Mouse (Mus musculus) T-helper 2 cell (primary cell): ENCODE data around the gene Gm20388.

ENCODE experiments used
- in situ Hi-C: fragments of 300-600 bp; cut with MboI, MseI; formaldehyde crosslinking; loops from one replicate; pipeline ENCODE4 v1.15.1; 2025; ENCODE audit warnings: high pct_unique_total_duplicates

The Gm20388 gene

DNA sequence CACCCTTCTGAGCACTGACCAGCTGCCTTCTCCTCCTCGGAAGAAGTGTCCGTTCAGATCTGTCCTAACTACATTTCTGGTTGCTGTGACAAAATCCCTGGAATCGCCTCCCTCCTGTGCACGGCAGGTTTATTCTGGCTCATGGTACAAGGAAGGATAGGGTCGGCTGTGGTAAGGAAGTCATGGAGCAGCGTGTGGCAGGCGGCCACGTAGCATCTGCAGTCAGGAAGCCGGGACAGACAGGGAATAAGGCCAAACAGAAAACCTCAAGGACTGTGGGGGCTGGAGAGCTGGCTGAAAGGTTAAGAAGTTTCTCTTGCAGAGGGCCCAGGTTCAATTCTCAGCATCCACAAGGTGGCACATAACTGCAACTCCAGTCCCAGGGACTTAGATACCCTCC lies 2271.3 kb downstream of the Gm20388 start:
- in situ Hi-C loops = no loop called here

DNA sequence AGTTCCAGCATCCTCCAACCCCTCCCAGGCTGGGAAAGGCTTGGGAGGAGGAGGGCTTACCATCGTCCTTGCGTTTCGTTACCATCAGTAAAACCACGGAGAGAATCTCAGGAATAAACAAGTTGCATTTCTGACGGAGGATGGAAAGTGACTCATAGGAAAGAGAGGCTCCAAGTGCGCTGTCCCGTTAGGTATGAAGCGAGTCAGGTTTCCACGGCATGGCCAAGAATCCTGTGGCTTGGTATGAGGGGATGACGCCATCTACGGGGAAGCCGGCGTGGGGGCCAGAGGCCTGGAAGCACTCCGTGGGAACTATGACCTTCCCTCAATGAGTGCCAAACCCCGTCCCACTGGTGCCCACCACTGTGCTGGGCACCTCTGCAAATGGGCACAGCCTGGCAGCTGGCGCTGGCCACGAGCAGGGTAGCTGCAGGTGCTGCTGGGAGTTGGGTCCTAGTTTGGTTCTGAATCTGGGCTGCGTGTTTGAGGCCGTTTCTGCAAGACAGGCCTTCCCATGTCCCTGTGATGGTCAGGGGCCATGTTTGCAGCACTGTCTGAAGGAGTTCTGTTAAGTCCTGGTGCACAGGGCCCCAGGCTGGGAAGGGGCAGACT lies 2275.8 kb downstream of the Gm20388 start:
- in situ Hi-C loops = no loop called here

DNA sequence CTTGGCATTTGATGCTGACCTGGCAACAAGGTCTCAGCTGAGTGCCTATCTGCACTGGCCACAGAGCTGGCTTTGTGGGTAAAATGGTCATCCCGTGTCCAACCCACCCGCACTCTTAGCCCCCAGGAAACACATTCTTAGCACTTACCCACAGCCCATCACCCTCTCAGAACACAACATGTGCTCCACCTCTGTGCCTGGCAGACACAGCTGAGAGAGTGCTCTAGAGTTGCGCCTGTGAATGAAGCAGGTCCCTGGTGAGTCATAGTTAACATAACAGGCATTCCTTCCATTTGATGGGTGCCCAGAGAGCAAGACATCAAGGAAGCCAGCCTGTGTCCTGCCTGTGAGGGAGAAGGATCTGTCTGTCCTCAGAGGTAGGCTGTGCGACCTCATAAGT lies 2276.6 kb downstream of the Gm20388 start:
- in situ Hi-C loops = no loop called here

DNA sequence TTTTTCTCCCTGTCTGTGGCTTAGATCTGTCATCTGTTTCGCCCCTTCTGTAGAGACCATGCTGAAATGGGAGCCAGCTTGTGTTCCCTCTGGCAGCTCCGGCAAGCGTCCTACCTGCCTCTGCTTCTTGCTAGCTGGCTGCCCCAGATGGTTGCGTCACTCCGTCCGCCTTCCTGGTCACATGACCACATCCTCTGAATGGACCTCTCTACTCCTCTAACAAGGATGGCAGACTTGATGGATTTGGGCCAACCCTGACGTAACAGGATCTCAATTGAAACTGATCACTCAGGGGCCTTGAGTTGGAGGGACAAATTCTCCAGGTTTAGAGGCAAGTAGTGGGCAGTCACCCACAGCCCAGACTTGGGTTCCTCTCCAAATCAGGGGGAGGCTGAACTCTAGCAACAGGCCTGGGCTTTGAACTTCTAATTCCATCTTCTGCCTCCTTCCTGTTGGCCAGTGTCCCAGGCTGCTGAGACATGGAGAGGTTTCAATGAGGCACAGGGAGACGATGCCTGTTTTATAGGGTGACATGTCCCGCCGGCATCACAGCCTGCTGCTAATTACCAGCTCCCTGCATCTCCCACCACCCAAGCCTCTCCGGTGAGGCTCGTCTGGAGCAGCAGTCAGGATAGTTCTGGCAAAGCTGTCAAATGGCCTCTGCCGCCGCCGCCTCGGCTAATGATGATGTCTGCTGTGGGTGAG lies 2279.9 kb downstream of the Gm20388 start:
- in situ Hi-C loops = no loop called here

DNA sequence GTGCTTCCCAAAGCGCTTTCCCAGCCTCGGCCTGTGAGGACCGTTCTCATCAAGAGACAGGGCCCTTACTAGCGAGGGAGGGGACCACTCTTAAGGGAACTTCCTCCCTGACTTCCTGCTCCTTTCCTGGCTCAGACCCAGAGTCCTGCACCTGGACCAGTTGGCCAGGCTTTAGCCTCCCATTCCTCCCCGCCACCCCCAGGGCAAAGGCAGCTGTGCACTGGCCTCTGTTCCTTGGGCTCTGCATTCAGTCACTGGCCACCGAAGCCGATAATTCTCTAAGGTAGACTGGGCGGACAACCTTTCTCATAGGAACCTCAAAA lies 2280.4 kb downstream of the Gm20388 start:
- in situ Hi-C loops = no loop called here

DNA sequence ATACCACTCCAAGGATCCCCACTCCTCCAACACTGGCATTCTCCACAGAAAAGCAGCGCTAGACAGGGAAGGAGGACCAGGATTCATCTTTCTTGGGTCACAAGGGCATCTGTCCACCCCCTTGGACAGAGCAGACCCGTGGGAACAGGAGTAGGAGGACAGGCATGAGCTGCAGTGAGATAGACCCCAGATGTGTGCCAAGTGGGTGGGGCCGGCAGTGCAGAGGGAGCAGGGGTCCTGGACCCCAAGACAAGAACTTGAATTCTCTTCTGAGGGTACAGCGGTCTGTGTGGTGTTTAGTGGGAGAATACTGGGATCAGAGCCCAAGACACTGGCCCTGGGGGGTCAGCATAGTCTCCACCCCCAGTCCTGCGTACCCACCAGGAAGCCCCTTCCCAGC lies 2282.1 kb downstream of the Gm20388 start:
- in situ Hi-C loops = no loop called here

DNA sequence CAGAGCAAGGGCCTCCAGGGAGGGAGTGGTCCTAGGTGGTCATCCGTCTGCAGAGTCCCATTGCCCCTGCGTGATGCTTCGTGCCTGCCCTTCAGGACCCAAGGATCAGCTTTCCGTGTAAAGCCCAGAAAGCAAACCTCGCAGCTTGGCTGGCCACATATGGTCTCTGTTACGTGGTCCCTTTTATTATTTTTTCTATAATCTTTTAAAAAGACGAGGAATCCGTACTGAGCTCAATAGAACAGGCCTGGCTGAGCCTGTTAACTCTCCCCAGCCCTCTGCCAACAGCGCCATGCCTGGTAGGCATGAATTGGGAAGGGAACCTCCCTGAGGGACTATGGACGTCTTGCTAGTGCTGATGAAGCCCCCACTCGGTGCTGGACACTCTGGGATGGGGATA lies 2282.9 kb downstream of the Gm20388 start:
- in situ Hi-C loops = no loop called here

DNA sequence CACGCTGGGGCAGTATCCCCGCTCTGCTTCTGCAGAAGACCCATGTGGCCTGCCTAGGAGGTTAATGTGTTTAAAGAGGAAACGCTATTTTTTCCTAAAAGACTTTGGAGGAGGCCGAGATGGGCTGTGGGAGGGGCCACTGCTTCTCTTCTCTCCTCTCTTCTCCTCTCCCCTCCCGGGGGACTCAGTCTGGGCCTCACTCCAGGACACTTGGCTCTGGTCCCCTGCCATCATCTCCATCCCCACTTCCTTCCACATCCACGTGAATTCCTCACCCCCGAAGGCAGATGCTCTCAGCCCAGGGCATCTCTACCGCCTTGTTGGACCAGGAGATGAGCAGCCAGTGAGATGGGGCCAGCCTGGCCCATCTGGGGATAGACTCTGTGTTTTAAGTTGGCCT lies 2283.8 kb downstream of the Gm20388 start:
- in situ Hi-C loops = no loop called here

DNA sequence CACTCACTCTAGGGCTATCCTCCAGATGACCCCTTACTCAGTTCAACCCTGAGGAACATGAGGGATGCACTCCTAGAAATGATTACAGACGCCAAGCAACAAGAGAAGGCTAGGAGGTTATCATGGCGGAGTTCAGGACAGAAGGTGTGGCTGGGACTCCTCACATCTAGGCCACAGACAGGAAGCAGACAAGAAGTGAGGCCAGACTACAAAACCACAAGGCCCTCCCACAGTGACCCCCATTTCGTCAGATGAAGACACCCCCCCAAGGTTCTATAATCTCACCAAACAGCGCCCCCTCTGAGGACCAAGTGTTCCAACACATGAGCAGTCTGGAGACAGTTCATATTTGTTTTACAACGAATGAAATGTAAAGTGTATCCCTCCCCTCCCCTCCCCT lies 2286.7 kb downstream of the Gm20388 start:
- in situ Hi-C loops = no loop called here

DNA sequence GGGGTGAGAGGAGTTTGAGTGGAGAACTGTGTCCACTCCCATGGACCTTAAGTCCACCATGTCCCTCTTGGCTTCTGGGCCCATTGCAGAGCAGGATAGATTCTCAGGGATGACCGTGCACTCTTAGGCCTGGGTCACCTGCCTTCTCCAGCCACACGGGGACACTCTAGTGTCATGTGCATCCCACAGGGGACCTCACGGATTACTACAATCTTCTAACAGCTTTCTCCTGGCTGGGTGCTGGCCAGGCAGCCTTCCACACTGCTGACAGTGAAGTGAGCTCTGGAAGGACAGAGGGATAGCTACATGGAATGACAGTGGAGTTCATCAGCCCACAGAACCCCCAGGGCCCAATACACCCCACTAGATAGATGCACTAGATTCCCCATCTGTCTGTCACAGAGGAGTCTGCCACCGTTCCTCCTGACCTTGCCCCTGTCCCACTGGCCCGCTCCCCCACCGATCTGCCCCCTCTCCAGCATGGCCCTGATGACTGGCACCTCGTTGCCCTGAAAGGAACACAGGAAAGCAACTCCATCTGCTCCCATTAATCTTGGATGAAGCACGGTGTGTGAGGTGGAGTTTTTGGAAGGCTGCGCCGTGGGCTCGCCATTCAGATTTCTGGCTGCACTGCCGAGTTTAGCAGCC lies 2287.9 kb downstream of the Gm20388 start:
- in situ Hi-C loops = no loop called here

DNA sequence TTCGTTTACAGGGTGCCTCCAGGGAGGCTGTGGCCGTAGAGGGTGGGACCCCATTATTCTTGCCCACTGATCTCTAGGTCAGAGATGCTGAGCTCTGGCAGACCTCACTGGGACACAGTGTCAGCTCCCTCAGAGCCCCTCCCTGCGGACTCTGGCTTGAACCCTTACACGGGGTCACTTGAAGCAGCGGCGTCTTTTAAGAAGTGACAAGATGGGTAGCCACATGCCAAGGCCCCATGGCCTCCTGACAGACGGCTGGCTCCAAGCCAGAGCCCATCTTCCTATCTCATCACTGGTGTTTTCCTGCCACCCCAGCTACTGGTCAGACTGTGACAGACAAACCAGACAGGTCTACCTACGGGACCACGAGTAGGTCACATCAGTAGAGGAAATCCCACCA lies 2288.6 kb downstream of the Gm20388 start:
- in situ Hi-C loops = no loop called here

DNA sequence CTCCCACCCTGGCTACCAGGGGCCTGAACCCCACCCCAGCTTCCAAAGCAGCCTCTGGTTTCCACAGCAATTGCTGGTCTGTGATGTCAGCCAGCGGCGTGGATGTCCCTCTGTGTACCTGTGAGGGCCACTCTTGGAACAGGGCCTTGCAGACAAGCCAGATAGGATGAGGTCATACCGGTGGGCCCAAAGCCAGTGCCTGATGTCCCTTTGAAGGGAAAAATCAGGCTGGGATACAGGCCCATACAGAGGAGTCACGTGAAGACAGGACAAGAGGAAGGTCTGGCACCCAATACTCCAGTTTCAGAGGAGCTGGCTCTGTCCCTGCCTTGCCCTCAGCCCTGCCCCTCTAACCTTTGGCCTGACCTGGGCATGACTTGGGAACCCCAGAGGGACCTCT lies 2289.2 kb downstream of the Gm20388 start:
- in situ Hi-C loops = no loop called here

DNA sequence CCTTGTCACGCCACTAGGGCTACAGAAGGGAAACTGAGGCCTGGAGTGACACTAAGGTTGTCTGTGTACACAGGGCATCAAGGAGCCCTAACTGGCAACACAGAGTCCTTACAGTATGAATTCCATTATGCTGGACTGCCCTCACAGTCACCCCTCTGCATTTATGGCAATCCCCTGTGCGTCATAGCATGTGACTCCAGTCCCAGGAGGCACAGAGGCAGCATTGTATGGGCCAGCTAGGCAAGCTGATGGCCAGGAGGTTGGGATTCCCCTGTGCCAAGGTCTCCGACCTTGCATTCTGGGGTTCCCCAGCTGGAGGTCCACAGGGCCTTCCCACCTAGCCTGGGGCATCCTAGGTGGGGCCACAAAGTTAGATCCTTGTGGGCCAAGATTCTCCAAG lies 2300.9 kb downstream of the Gm20388 start:
- in situ Hi-C loops = no loop called here

DNA sequence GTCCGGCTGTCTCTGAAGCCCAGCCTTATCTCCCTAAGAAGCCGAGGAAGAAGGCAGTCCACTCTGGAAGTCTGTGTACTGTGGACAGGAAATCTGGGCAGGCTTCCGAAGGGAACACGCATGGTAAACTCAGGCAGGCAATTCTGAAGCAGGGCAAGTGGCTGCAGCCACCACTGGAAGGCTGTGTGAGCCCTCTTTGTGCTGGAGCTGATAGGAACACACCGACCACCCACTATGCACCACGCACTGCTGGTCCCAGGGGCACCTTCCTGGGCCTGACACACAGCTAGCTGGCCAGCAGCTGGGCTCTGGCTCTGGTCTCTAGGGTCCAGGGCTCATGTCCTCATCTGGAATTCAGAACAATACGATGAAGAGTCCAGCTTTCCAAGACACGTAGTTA lies 2305.0 kb downstream of the Gm20388 start:
- in situ Hi-C loops = no loop called here

DNA sequence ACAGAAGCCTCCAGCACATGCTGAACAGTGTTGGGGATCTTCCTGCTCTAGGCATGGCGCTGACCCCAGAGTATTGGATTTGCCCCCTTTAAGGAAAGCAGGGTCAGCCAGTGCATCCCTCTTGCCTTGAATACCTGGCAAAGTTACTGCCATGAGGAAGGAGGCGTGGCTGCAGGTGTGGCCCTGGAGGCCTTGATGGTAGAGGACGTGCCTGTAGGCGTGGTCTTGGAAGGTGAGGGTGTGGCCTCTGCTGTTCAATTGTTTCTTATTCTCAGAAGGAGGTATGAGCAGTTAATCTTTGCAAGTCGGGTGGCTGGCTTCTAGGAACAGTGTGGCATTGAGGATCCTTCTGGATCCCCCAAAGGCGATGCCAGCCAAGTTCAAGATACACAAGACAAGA lies 2305.8 kb downstream of the Gm20388 start:
- in situ Hi-C loops = no loop called here

DNA sequence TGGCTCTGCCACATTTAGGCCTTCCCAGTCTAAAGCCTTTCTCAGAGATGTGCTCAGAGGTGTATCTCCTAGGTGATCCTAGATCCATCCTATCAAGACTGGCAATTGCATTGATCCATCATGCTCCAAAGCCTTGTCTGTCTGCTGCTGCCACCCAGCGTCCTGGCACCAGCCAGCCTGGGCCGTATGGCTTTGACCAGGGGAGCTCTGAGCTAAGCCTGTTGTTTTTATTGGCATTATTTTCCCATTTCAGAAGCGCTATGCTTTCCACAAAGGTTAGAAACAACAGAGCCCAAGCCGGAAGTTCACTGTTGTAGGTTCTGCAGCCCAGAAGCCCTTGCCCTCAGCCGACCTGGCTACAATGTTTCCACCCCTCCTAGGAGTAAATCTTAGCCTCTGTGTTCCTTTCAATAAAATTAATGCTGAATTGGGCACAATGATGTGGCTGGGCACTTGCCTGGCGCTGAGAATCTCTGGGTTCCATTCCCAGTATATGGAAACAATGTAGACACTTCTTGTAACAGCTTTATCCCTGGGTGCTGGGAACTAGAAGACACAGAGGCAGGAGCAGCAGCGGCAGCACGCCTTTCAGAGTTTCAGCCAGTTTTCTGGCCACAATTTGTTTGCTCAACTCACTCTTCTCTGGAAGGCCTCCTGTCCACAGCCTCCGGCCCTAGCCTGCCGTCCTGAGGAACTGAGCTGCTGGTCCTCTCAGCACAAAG lies 2307.0 kb downstream of the Gm20388 start:
- in situ Hi-C loops = no loop called here

DNA sequence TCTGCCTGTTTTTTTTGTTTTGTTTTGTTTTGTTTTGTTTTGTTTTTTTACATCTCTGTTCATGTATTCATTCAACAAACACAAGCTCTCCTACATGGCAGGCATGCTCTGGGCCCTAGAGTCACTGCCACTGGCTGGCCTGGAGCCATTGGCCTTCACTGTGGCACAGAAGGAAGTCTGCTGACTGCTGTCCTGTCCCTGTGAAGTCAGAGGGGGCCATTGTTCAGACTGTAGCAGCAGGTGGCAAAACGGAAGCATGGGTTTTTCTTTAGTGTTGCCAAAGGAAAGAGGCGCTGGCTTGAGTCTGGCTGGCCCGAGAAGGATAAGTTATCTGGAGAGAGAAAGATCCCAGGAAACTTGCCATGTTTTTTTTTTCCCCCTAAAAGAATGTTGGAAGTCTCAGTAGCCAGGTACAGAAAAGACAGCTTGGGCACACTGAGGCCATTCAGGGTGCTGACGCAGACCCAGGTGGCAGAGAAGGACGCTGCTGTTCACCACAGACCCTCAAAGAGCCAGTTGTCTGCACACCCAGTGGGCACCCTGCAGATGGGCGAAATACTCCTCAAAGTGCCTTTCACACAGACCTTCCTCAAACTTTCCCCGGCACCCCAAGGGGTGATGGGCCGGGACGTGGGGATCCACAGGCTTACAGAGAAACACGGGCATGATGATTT lies 2313.5 kb downstream of the Gm20388 start:
- in situ Hi-C loops = loop anchor here (10.0 kb wide), 1 partner anchor 501 kb away; no protein-coding TSS in a partner anchor

DNA sequence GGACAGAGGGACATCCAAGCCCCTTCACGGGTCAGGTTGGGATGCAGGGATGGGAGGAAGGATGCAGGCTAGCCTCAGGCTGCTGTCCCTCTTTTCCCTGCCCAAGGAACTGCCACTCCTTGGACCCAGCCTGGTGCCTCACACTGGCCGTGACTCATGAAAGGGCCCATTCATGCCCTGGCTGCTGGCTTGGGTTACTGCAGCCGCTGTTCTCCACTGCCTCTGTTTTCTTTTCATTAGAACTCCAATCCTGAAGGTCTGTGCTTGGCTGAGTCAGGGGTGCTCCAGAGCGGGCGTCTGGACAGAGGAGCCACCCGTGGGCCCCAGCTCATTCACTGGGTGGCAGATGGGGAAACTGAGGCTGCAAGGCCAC lies 2314.0 kb downstream of the Gm20388 start:
- in situ Hi-C loops = loop anchor here (10.0 kb wide), 1 partner anchor 500 kb away; no protein-coding TSS in a partner anchor

DNA sequence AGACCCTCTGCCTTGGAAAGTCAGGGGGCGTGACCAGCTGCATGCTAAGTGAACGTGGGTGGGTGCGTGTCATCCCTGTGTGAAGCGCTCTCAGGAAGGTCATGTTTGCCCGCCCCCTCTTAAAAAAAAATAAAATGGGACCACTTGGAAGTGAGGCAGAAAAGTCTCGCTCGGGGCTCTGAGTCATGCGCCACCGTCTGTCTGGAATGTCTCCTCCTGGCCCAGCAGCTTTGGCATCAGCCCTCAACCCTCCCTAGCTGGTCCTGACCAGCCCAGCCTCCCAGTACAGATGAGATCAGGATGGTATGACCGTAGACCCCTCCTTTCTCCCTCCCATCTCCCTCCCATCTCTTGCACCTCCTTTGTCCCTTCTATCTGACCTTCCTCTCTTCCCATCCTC lies 2314.8 kb downstream of the Gm20388 start:
- in situ Hi-C loops = loop anchor here (10.0 kb wide), 1 partner anchor 499 kb away; no protein-coding TSS in a partner anchor

DNA sequence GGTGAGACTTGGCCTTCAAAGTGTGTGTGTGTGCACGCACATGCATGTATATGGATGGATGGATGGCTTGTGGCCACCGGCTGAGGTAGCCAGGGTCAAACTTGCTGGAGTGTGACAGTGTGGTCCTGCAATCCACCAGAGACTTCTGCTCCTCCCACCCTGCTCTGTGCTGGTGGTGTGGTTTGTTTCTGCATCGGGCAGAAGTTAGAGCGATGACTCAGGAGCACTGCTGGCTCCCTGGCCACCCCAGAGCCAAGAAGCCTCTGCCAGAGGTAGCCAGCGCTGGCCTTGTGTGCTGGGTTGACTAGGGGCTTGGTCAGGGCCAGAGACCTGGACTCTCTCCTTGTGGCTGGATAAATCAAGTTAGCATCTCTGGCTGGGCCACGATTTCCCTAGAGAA lies 2316.7 kb downstream of the Gm20388 start:
- in situ Hi-C loops = loop anchor here (10.0 kb wide), 1 partner anchor 497 kb away; no protein-coding TSS in a partner anchor

DNA sequence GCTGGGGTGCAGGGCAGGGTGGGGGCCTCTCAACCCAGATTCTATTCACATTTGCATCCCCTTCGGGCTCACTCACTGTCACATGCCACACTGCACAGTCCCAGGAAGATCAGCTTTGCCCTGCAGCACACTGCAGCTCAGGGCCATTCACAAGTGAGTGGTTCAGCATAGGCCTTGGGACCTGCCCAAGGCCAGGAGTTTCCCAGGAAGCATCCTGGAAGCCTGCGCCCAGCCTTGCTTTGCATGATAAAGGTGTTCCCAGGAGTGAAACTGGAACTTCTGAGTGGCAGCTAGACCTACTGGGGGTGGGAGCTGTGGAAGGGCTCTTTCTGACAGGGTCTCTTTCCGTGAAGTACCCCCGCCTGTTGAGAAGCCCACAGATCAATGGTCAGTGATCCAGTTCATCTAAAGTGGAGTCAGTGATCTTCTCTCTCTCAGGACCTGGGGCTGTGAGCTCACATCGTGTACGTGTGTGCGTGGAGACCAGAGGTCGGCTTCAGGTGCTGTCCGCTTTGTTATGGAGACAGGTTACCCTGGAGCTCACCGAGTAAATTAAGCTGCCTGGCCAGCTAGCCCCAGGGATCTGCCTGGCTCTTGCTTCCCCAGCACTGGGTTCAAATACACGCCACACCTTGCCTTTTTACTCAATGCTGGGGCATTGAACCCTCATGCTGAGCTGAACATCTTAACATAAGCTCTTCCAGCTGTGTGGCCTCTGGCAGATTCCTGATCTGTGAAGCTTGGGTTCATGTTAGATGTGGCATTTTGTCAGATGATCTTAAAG lies 2318.3 kb downstream of the Gm20388 start:
- in situ Hi-C loops = loop anchor here (10.0 kb wide), 1 partner anchor 496 kb away; no protein-coding TSS in a partner anchor
